Mouse (Mus musculus): Measurements from ENCODE around the gene Syt14.

- TF ChIP-seq POLR2A (IDR thresholded peaks at IDR 0.05; ENCODE audit: insufficient read depth, low read length) (no peak), CTCF (IDR thresholded peaks at IDR 0.05; ENCODE audit: low read depth, low read length) (no peak)
Measured at GRCm38 (mm10) chr1:192872841-192873240, 162.7 kb downstream of the Syt14 start.
